21 mouse cellular contexts compared by ENCODE assay signal in the genomic region with DNA sequence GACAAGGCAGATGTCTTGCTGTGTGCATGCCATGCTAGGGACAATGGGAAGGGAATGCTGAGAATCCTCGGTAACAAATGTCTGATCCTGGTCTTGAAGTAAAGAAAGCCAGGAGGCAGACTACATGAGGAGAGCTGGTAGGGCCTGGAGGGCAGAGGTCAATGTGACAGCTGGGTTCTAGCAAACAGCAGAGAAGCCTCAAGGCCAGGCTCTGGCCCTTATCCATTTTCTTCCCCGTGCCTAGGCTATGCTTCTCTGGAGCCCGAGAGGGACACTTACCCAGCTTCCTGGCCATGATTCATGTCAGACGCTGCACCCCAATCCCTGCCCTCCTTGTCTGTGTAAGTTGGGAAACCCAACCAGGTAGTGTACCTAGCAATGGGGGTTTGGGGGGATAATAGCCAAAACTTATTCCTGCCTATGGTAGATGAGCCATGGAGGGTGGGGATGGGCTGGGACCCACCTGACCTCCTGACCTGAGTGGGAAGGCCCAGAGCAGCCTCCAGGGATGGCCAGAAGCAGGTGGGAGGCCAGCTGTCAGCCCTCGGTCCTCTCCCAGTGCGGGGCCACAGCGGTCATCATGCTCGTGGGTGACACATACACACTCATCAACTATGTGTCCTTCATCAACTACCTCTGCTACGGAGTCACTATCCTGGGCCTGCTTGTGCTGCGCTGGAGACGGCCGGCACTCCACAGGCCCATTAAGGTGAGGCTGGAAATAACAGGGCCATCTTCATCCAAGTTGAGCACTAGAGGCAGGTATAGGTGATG. TPM values are rescaled to one million over a fixed set of nuclear protein-coding genes. Genes with fewer than 3 reads are reported as not detected.
DNase-seq lines count a peak whose midpoint lies in the region; ATAC-seq and TF ChIP-seq lines count a peak whose summit lies in the region.
"Had no signal": no experiment of that assay in that cellular context is flagged by ENCODE, and none has a peak within 500 bp of the region (broad histone marks: within the 10 kb centered on the region; RNA-seq: fewer than 3 reads in every experiment).

No protein-coding gene starts in this region.

- no peak overlapping the region for H3K4me3 ChIP-seq in lung, adult 2 months (replicated peaks; ENCODE audit: extremely low read depth, low read depth, low read length)
- H3K4me3 ChIP-seq in lung, postnatal 0 days (ENCODE audit: low read depth, low read length) = no peak overlapping the region
- no peak overlapping the region for H3K4me3 ChIP-seq in heart, embryonic 11.5 days (ENCODE audit: low read depth, low read length)
- H3K4me3 ChIP-seq: embryonic facial prominence, embryonic 13.5 days; forebrain, embryonic 12.5 days; heart, embryonic 10.5 days; heart, embryonic 15.5 days; hindbrain, embryonic 10.5 days; intestine, embryonic 15.5 days had no signal

- TF ChIP-seq CTCF in lung, adult 2 months (IDR thresholded peaks at IDR 0.05; ENCODE audit: insufficient read depth, low read length) = no peak
- TF ChIP-seq CTCF in lung, postnatal 0 days (IDR thresholded peaks at IDR 0.05) = no peak

- TF ChIP-seq POLR2A in lung, adult 2 months (IDR thresholded peaks at IDR 0.05; ENCODE audit: borderline replicate concordance, extremely low read depth, low read depth, low read length) = no peak

- H3K27me3 ChIP-seq in lung, postnatal 0 days (replicated peaks; ENCODE audit: insufficient read depth, low read length) = no peaks in the 10 kb centered on the region
- peaks cover 10% of the 10 kb centered on the region; the same call in 1 of the 2 replicates for H3K27me3 ChIP-seq in heart, embryonic 11.5 days (ENCODE audit: control insufficient read depth, insufficient read depth, low read length)
- H3K27me3 ChIP-seq: embryonic facial prominence, embryonic 13.5 days; forebrain, embryonic 12.5 days; intestine, embryonic 15.5 days had no signal

- peak; percentile 58 for DNase-seq in adrenal gland, adult 2 months
- no peak for DNase-seq in adrenal gland, adult 8-10 months
- peak; percentile 32 to 39 for DNase-seq in lung, adult 18-20 months
- no peak for DNase-seq in lung, adult 2 months
- peak; percentile 19 for DNase-seq in lung, postnatal 0 days (ENCODE audit: low spot score)
- peak; percentile 70 for DNase-seq in lung, postnatal 36 days
- no peak for DNase-seq in cerebellum, postnatal 36 days
- DNase-seq: cerebellum, adult 11-12 months; cerebellum, adult 9-10 months; cerebellum, postnatal 25 days; heart, adult 18-20 months had no signal

- H3K4me2 ChIP-seq in lung, postnatal 0 days (replicated peaks; ENCODE audit: low read depth, low read length) = no peak overlapping the region
- no peak overlapping the region for H3K4me2 ChIP-seq in heart, embryonic 11.5 days
- H3K4me2 ChIP-seq: embryonic facial prominence, embryonic 13.5 days; forebrain, embryonic 12.5 days; heart, embryonic 15.5 days; hindbrain, embryonic 14.5 days; intestine, embryonic 15.5 days had no signal

- H3K27ac ChIP-seq in lung, postnatal 0 days (ENCODE audit: low read length) = no peak overlapping the region
- no peak overlapping the region for H3K27ac ChIP-seq in heart, embryonic 11.5 days (ENCODE audit: low read depth, low read length)
- H3K27ac ChIP-seq: embryonic facial prominence, embryonic 13.5 days; forebrain, embryonic 12.5 days; heart, embryonic 10.5 days; heart, embryonic 15.5 days; hindbrain, embryonic 10.5 days; hindbrain, embryonic 14.5 days; intestine, embryonic 15.5 days had no signal

- H3K9me3 ChIP-seq in lung, postnatal 0 days (ENCODE audit: low read length) = no peaks in the 10 kb centered on the region
- no peaks in the 10 kb centered on the region for H3K9me3 ChIP-seq in heart, embryonic 11.5 days (replicated peaks; ENCODE audit: control insufficient read depth, low read length)
- H3K9me3 ChIP-seq: embryonic facial prominence, embryonic 13.5 days; forebrain, embryonic 12.5 days; heart, embryonic 10.5 days; heart, embryonic 15.5 days; intestine, embryonic 15.5 days had no signal

- TF ChIP-seq EP300 in lung, postnatal 0 days (IDR thresholded peaks at IDR 0.05) = no peak

- peak; percentile 7; the same call in 1 of the 2 replicates for ATAC-seq in lung, postnatal 0 days
- no peak for ATAC-seq in heart, embryonic 11.5 days (replicated peaks; ENCODE audit: insufficient number of reproducible peaks, low FRiP score, low TSS enrichment)
- ATAC-seq: intestine, embryonic 15.5 days had no signal

- H3K4me1 ChIP-seq in lung, adult 2 months (ENCODE audit: control insufficient read depth, insufficient read depth, low read length) = no peaks in the 10 kb centered on the region
- H3K4me1 ChIP-seq in lung, postnatal 0 days (ENCODE audit: insufficient read depth, low read depth, low read length) = no peaks in the 10 kb centered on the region
- H3K4me1 ChIP-seq in heart, embryonic 11.5 days (ENCODE audit: control insufficient read depth, insufficient read depth, low read length) = no peaks in the 10 kb centered on the region
- H3K4me1 ChIP-seq: forebrain, embryonic 12.5 days; heart, embryonic 10.5 days; heart, embryonic 15.5 days; hindbrain, embryonic 10.5 days; intestine, embryonic 15.5 days had no signal

- H3K36me3 ChIP-seq in lung, postnatal 0 days (ENCODE audit: insufficient read depth, low read length) = 0 out of 2 replicates have a peak, but pooled peaks cover 4% of the 10 kb centered on the region
- peaks cover 5% of the 10 kb centered on the region for H3K36me3 ChIP-seq in heart, embryonic 11.5 days (ENCODE audit: control insufficient read depth, insufficient read depth, low read length)
- H3K36me3 ChIP-seq: heart, embryonic 15.5 days had no signal

- 76% methylated on average over 12 of the region's 12 CpGs for WGBS in lung, adult 2 months
- WGBS in lung, postnatal 0 days = 80% methylated on average over 12 of the region's 12 CpGs
- WGBS in heart, embryonic 11.5 days (ENCODE audit: insufficient replicate concordance) = 82% methylated on average over 12 of the region's 12 CpGs

- H3K9ac ChIP-seq in lung, postnatal 0 days (replicated peaks; ENCODE audit: low read depth) = no peak overlapping the region
- no peak overlapping the region for H3K9ac ChIP-seq in heart, embryonic 11.5 days (ENCODE audit: low read depth, low read length)
- H3K9ac ChIP-seq: embryonic facial prominence, embryonic 13.5 days; forebrain, embryonic 12.5 days; heart, embryonic 15.5 days; hindbrain, embryonic 14.5 days; intestine, embryonic 15.5 days had no signal

RNA-seq across cellular contexts. Expression of gene Slc7a10, which starts 13.0 kb away (rescaled TPM):
- 10 to 100 TPM in 1 of 2 experiments, 1 to 10 TPM in 1; 6.4 to 28.1 TPM for total RNA-seq in adrenal gland, adult 2 months (2021)
- 26.6 and 40.9 TPM in 2 replicates for polyA plus RNA-seq in adrenal gland, adult 2 months (2012; rRNA removed)
- 10 to 100 TPM; 12.2 to 29.7 (median 14.9) TPM for total RNA-seq in adrenal gland, adult 8-10 months (2022)
- polyA plus RNA-seq in lung, adult 2 months (2012; rRNA removed) = 81.4 and 82.4 TPM in 2 replicates
- 20.1 and 21.7 TPM in 2 replicates for polyA plus RNA-seq in lung, postnatal 0 days (2015; fragmentation: Nextera tagmentation; extraction: Ambion mirVana)
- 0.68 and 0.89 TPM in 2 replicates for polyA plus RNA-seq in heart, embryonic 11.5 days (2014; fragmentation: Nextera tagmentation; extraction: Ambion mirVana)
- total RNA-seq: MEL had no signal
- polyA plus RNA-seq: C2C12 had no signal

RNA-seq across cellular contexts. Expression of gene Lrp3, which starts 16.1 kb away (rescaled TPM):
- total RNA-seq in adrenal gland, adult 2 months (2021) = 10 to 100 TPM; 14.9 to 22.7 TPM
- 38.8 and 42.9 TPM in 2 replicates for polyA plus RNA-seq in adrenal gland, adult 2 months (2012; rRNA removed)
- 10 to 100 TPM; 21.8 to 24.6 (median 24.3) TPM for total RNA-seq in adrenal gland, adult 8-10 months (2022)
- 10.1 and 12.3 TPM in 2 replicates for polyA plus RNA-seq in lung, adult 2 months (2012; rRNA removed)
- 6.6 and 8.5 TPM in 2 replicates for polyA plus RNA-seq in lung, postnatal 0 days (2015; fragmentation: Nextera tagmentation; extraction: Ambion mirVana)
- 2.1 and 2.2 TPM in 2 replicates for polyA plus RNA-seq in heart, embryonic 11.5 days (2014; fragmentation: Nextera tagmentation; extraction: Ambion mirVana)
- total RNA-seq: MEL had no signal

Comparison
In these comparisons a context has a peak if more than half of its experiments do, and no peak if none do; other contexts are left out.
1. DNase-seq: peak in adrenal gland, adult 2 months (single experiment), lung, adult 18-20 months (2 of 2), lung, postnatal 0 days (single experiment) and lung, postnatal 36 days (single experiment); none in adrenal gland, adult 8-10 months (single experiment), lung, adult 2 months (single experiment) and cerebellum, postnatal 36 days (0 of 2).
2. RNA of gene Slc7a10, which starts 13.0 kb away (polyA plus RNA-seq): 81.4 to 82.4 TPM in lung, adult 2 months, 26.6 to 40.9 TPM in adrenal gland, adult 2 months and 20.1 to 21.7 TPM in lung, postnatal 0 days; 0.68 to 0.89 TPM in heart, embryonic 11.5 days; every median in the first group is over 10 times any median in the second.